Mouse (Mus musculus) cortical plate, adult 2 months (tissue): Measurements from ENCODE around the gene Robo4.

Source experiments
- CTCF ChIP-seq: fragments of 200-500 bp; IDR thresholded peaks from 2 replicates; pipeline ENCODE4 v1.5.1; 2011; ENCODE audit warnings: mild to moderate bottlenecking, control low read depth, low read length; ENCODE audit not compliant: insufficient read depth; ENCODE audit errors: extremely low read depth
- POLR2A ChIP-seq: fragments of 200-500 bp; IDR thresholded peaks from 2 replicates; pipeline ENCODE4 v1.6.1; 2011; ENCODE audit warnings: mild to moderate bottlenecking, low read length, control low read depth; ENCODE audit not compliant: insufficient read depth; ENCODE audit errors: extremely low read depth

DNA sequence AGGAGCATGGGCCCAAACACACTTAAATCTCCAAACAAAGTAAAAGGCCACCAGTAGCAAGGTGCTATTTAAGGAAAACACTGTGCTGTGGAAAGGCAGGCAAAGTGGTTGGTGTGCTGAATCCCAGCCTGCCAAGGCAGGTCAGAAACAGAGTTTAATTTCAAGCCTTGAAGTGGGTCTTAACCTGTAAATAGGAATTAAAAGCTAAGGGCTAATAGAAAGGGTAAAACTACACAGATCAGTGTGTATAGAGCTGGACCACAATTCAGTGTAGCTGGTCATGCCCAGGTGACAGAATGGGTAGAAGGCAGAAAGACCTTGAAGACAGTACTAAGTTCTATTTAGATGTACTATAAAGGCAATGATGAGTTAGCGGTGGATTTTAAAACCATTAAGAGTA, 55.5 kb downstream of the Robo4 start:
- TF ChIP-seq CTCF (no peak), POLR2A (no peak)
